Mouse (Mus musculus) kidney, embryonic 16.5 days (tissue): ENCODE results near the gene Spem2. TPM values are rescaled to one million over a fixed set of nuclear protein-coding genes. Genes with fewer than 3 reads are reported as not detected.

Experiments
- ATAC-seq: fragments of 200-750 bp; cut with Nextera tagmentation; 2 replicates; pipeline ENCODE4 v1.8.0; 2017; ENCODE audit warnings: moderate TSS enrichment; ENCODE audit not compliant: low FRiP score, low TSS enrichment
- H3K27ac ChIP-seq: fragments of 300-500 bp; sonication (generic); 2 replicates; pipeline ENCODE4 v1.5.1; 2014; ENCODE audit warnings: low read length
- H3K27me3 ChIP-seq: fragments of 300-500 bp; sonication (generic); 2 replicates; pipeline ENCODE4 v1.6.1; 2014; ENCODE audit warnings: low read length, control low read depth, mixed read lengths; ENCODE audit not compliant: insufficient read depth
- H3K36me3 ChIP-seq: fragments of 300-500 bp; sonication (generic); 2 replicates; pipeline ENCODE4 v1.6.1; 2014; ENCODE audit warnings: low read length, control low read depth, mixed read lengths; ENCODE audit not compliant: insufficient read depth
- H3K4me1 ChIP-seq: fragments of 300-500 bp; sonication (generic); 2 replicates; pipeline ENCODE4 v1.6.1; 2014; ENCODE audit warnings: low read length, control low read depth, mixed read lengths; ENCODE audit not compliant: insufficient read depth
- H3K4me2 ChIP-seq: fragments of 300-500 bp; sonication (generic); replicated peaks from 2 replicates; pipeline ENCODE4 v1.6.1; 2014; ENCODE audit warnings: low read depth, low read length
- H3K4me3 ChIP-seq: fragments of 300-500 bp; sonication (generic); 2 replicates; pipeline ENCODE4 v1.5.1; 2014; ENCODE audit warnings: mild to moderate bottlenecking, low read length
- H3K9ac ChIP-seq: fragments of 300-500 bp; sonication (generic); replicated peaks from 2 replicates; pipeline ENCODE4 v1.6.1; 2014; ENCODE audit warnings: low read length
- H3K9me3 ChIP-seq: fragments of 300-500 bp; sonication (generic); 2 replicates; pipeline ENCODE4 v1.6.1; 2016; ENCODE audit warnings: low read length, control low read depth
- WGBS: fragments of 180-500 bp; shearing (Covaris S2); extraction: QIAGEN DNeasy Blood & Tissue Kit; methylation state at CpG from one replicate; pipeline ENCODE4 v1.1.7; 2014; 5-methylcytosine and 5-hydroxymethylcytosine counted together
- polyA plus RNA-seq: library from polyadenylated mRNA; unstranded; fragments of >200 nt; fragmentation: Nextera tagmentation; extraction: Ambion mirVana; gene quantifications from 2 replicates; pipeline ENCODE4 v1.2.1, GENCODE M21; 2015

The Spem2 gene
- polyA plus RNA-seq, 1 experiment from 2014 or later, result not detected

DNA sequence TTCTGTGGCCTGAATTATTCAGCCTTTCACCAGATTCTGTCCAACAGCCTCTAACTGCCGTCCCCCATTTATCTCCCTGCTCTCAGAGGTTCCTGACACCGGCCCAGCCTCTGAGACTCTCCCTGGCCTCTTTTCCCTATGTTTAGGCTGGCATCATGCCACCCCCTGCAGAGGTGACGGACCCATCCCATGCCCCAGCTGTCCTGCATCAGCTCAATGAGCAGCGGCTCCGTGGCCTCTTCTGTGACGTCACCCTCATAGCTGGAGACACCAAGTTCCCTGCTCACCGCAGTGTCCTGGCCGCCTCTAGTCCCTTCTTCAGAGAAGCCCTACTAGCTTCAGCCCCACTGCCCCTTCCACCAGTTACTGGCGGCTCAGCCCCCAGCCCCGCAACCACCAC is 42.5 kb downstream of the Spem2 start:
- no peak overlapping the region for H3K9ac ChIP-seq
- 0 out of 2 replicates have a peak, but pooled peaks cover 3% of the 10 kb centered on the region for H3K27me3 ChIP-seq
- H3K9me3 ChIP-seq, result no peaks in the 10 kb centered on the region
- no peak overlapping the region for H3K4me3 ChIP-seq
- no peak overlapping the region for H3K27ac ChIP-seq
- peaks cover 19% of the 10 kb centered on the region; the same call in 1 of the 2 replicates for H3K4me1 ChIP-seq
- no peak for ATAC-seq
- no peak overlapping the region for H3K4me2 ChIP-seq
- no peaks in the 10 kb centered on the region for H3K36me3 ChIP-seq
- WGBS, result 55% methylated on average over 10 of the region's 10 CpGs

DNA sequence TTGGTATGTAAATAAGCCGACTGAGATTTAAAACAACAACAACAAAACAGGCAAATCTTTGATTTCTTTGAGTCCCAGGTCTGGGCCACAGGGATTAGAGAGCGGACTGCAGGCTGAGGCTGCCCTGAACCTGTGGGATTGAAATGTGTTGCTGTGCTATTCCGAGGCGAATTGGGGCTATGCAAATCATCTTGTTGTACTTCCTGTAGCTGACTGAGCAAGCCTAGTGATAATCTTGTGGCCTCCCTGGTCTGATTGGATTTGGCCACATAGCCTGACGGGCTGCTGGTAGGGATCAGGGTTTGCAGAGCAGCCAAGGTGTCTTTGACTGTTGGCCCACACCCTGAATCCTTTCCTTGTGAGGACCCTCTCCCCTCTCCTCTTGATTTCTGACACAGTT is 43.3 kb downstream of the Spem2 start:
- Histone ChIP-seq H3K9ac (no peak overlapping the region), H3K36me3 (no peaks in the 10 kb centered on the region), H3K9me3 (no peaks in the 10 kb centered on the region), H3K4me1 (peaks cover 19% of the 10 kb centered on the region; the same call in 1 of the 2 replicates), H3K4me3 (no peak overlapping the region), H3K27me3 (0 out of 2 replicates have a peak, but pooled peaks cover 3% of the 10 kb centered on the region), H3K4me2 (no peak overlapping the region), H3K27ac (no peak overlapping the region)
- no peak for ATAC-seq
- WGBS, result 63% methylated on average over 5 of the region's 5 CpGs

DNA sequence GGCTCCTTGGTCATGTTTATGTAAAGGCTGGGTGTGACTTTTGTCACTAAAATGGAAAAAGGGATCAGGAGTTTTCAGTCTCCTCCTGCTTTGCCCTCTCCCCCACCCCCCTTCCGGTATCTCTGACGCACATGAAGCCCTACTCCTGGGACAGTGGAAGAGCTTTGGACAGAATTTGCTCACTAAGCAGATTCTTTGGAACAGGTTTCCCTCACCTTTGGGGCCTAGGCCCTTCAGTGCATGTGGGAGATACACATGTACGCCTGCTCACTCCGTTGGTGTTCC is 50.7 kb downstream of the Spem2 start:
- no peaks in the 10 kb centered on the region for H3K36me3 ChIP-seq
- H3K27ac ChIP-seq, result peak overlapping the region; percentile 56; the same call in 1 of the 2 replicates
- peaks cover 23% of the 10 kb centered on the region for H3K4me1 ChIP-seq
- H3K27me3 ChIP-seq, result no peaks in the 10 kb centered on the region
- no peak for ATAC-seq
- H3K9ac ChIP-seq, result 0 out of 2 replicates have a peak overlapping the region, but pooled peaks have one; percentile 2
- 46% methylated on average over 4 of the region's 4 CpGs for WGBS
- peak overlapping the region; percentile 69; the same call in 1 of the 2 replicates for H3K4me2 ChIP-seq
- H3K4me3 ChIP-seq, result peak overlapping the region; percentile 90; the same call in 1 of the 2 replicates
- no peaks in the 10 kb centered on the region for H3K9me3 ChIP-seq

DNA sequence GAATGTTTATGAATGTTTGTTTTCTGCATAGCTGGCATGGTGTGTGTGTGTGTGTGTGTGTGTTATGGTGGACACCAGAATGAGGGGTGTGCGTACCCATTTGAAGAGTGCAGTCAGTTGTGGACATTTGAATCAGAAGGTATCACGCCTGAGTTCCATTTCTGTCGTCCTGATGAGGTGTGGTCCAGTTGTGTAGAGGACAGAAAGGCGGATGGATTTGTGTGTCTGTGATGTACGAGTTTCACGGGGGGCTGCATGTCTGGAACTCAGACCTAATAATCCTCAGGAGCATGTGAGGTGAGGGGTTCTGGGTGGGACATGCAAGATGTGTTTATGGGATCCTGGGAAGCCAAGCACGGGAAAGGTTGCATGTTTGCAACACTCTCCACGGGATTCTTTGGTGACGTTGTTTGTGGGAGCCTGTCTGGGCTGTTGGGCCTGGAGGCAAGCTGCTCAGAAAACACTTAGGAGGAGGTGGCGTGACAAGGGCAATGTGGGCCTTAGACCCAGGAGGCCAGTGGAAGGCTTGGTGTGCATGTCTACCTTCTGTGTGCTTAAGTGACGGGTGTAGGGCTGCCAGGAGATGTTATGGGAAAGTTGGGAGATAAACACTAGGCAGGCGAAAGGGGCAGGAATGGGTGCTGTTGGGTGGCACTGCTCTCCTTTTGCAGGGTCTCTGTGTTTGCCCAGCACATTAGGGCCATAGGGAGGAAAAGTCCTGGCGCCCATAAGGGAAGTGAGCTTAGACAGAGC is 51.2 kb downstream of the Spem2 start:
- peaks cover 23% of the 10 kb centered on the region for H3K4me1 ChIP-seq
- peak overlapping the region; percentile 56; the same call in 1 of the 2 replicates for H3K27ac ChIP-seq
- H3K4me2 ChIP-seq, result peak overlapping the region; percentile 69
- no peaks in the 10 kb centered on the region for H3K27me3 ChIP-seq
- WGBS, result 57% methylated on average over 13 of the region's 13 CpGs
- H3K4me3 ChIP-seq, result peak overlapping the region; percentile 90
- peak overlapping the region; percentile 96 for H3K9ac ChIP-seq
- ATAC-seq, result no peak
- H3K36me3 ChIP-seq, result no peaks in the 10 kb centered on the region
- H3K9me3 ChIP-seq, result no peaks in the 10 kb centered on the region

Other genes with a start within 250 kb of the Spem2 start
- gene Wrap53, start 238.2 kb downstream of the Spem2 start, polyA plus RNA-seq, result 29.3 and 30.3 TPM in 2 replicates
- 191 and 205 TPM in 2 replicates for gene Trp53, start 238.1 kb downstream of the Spem2 start, polyA plus RNA-seq
- 12.3 and 14.3 TPM in 2 replicates for gene Atp1b2, start 212.5 kb downstream of the Spem2 start, polyA plus RNA-seq
- gene Shbg, start 200.6 kb downstream of the Spem2 start, polyA plus RNA-seq, result 0.17 TPM in 1 of 2 replicates, not detected in the other
- 21.3 and 24.1 TPM in 2 replicates for gene Sat2, start 196.4 kb downstream of the Spem2 start, polyA plus RNA-seq
- 31.8 and 33.4 TPM in 2 replicates for gene Fxr2, start 185.5 kb downstream of the Spem2 start, polyA plus RNA-seq
- 0.19 TPM in 1 of 2 replicates, not detected in the other for gene Sox15, start 163.2 kb downstream of the Spem2 start, polyA plus RNA-seq
- gene Mpdu1, start 155.8 kb downstream of the Spem2 start, polyA plus RNA-seq, result 79.5 and 84.0 TPM in 2 replicates
- gene Cd68, start 152.3 kb downstream of the Spem2 start, polyA plus RNA-seq, result 12.4 and 15.5 TPM in 2 replicates
- gene Eif4a1, start 146.0 kb downstream of the Spem2 start, polyA plus RNA-seq, result 571 and 587 TPM in 2 replicates
- 96.5 and 98.4 TPM in 2 replicates for gene Senp3, start 136.4 kb downstream of the Spem2 start, polyA plus RNA-seq
- gene Tnfsf13, start 132.7 kb downstream of the Spem2 start, polyA plus RNA-seq, result 0.66 and 1.2 TPM in 2 replicates
- 8.8 and 11.5 TPM in 2 replicates for gene Tnfsf12, start 122.6 kb downstream of the Spem2 start, polyA plus RNA-seq
- gene Tnfsfm13, start 122.4 kb downstream of the Spem2 start, polyA plus RNA-seq, result 4.6 and 6.1 TPM in 2 replicates
- gene Polr2a, start 59.8 kb downstream of the Spem2 start, polyA plus RNA-seq, result 28.3 and 33.6 TPM in 2 replicates
- gene Slc35g3, start 56.5 kb downstream of the Spem2 start, polyA plus RNA-seq, result 0.25 and 0.64 TPM in 2 replicates
- 2.9 TPM in 2 replicates for gene Zbtb4, start 52.6 kb downstream of the Spem2 start, polyA plus RNA-seq
- 12.9 and 13.8 TPM in 2 replicates for gene Chrnb1, start 22.5 kb downstream of the Spem2 start, polyA plus RNA-seq
- 2.6 and 3.0 TPM in 2 replicates for gene Fgf11, start 16.6 kb downstream of the Spem2 start, polyA plus RNA-seq
- gene Tmem102, start 12.8 kb downstream of the Spem2 start, polyA plus RNA-seq, result 9.0 and 10.2 TPM in 2 replicates
- gene Gm39566, start 3.2 kb downstream of the Spem2 start, polyA plus RNA-seq, result not detected in 2 replicates
- gene Spem1, start 3.7 kb upstream of the Spem2 start, polyA plus RNA-seq, result 0.15 and 0.28 TPM in 2 replicates
- gene Nlgn2, start 19.3 kb upstream of the Spem2 start, polyA plus RNA-seq, result 6.0 and 6.6 TPM in 2 replicates
- gene Tmem256, start 20.0 kb upstream of the Spem2 start, polyA plus RNA-seq, result 371 and 389 TPM in 2 replicates
- gene Plscr3, start 27.9 kb upstream of the Spem2 start, polyA plus RNA-seq, result 105 and 119 TPM in 2 replicates
- 7.0 and 7.3 TPM in 2 replicates for gene Tnk1, start 40.3 kb upstream of the Spem2 start, polyA plus RNA-seq
- gene Tmem95, start 59.6 kb upstream of the Spem2 start, polyA plus RNA-seq, result not detected in 2 replicates
- gene Kctd11, start 62.9 kb upstream of the Spem2 start, polyA plus RNA-seq, result 11.3 and 12.5 TPM in 2 replicates
- 0.44 and 0.67 TPM in 2 replicates for gene Acap1, start 77.1 kb upstream of the Spem2 start, polyA plus RNA-seq
- gene 2810408A11Rik, start 82.5 kb upstream of the Spem2 start, polyA plus RNA-seq, result 11.7 and 12.8 TPM in 2 replicates
- 11.4 and 12.8 TPM in 2 replicates for gene Neurl4, start 82.6 kb upstream of the Spem2 start, polyA plus RNA-seq
- 85.2 and 86.4 TPM in 2 replicates for gene Gps2, start 95.4 kb upstream of the Spem2 start, polyA plus RNA-seq
- gene Eif5a, start 103.5 kb upstream of the Spem2 start, polyA plus RNA-seq, result 1,737 and 1,791 TPM in 2 replicates
- 7.0 and 10.3 TPM in 2 replicates for gene Ybx2, start 117.3 kb upstream of the Spem2 start, polyA plus RNA-seq
- gene Slc2a4, start 129.7 kb upstream of the Spem2 start, polyA plus RNA-seq, result 20.8 and 22.4 TPM in 2 replicates
- gene Cldn7, start 146.3 kb upstream of the Spem2 start, polyA plus RNA-seq, result 225 and 227 TPM in 2 replicates
- 35.7 and 35.8 TPM in 2 replicates for gene Ctdnep1, start 162.7 kb upstream of the Spem2 start, polyA plus RNA-seq
- gene Elp5, start 164.1 kb upstream of the Spem2 start, polyA plus RNA-seq, result 124 and 128 TPM in 2 replicates
- gene Gabarap, start 172.7 kb upstream of the Spem2 start, polyA plus RNA-seq, result 437 and 481 TPM in 2 replicates
- gene Phf23, start 177.3 kb upstream of the Spem2 start, polyA plus RNA-seq, result 69.1 and 74.5 TPM in 2 replicates
- 39.1 and 40.7 TPM in 2 replicates for gene Dvl2, start 182.1 kb upstream of the Spem2 start, polyA plus RNA-seq
- 107 and 114 TPM in 2 replicates for gene Acadvl, start 196.9 kb upstream of the Spem2 start, polyA plus RNA-seq
- gene Dlg4, start 198.5 kb upstream of the Spem2 start, polyA plus RNA-seq, result 9.3 and 13.2 TPM in 2 replicates
- gene Asgr1, start 235.6 kb upstream of the Spem2 start, polyA plus RNA-seq, result 1.3 and 1.4 TPM in 2 replicates